ENCODE assay signal across 1 mouse cellular context in genomic region chr13:20127553-20127952, GRCm38 (mm10).
A peak's percentile ranks its signal among the peaks of the same experiment; 100 is the strongest.
TF ChIP-seq lines count a peak whose summit lies in the region.

No protein-coding gene starts in this region.

TF ChIP-seq in MEL, 35 proteins besides CTCF, POLR2A, EP300 and RAD21 (continued from another document):
- TF ChIP-seq ELF1 (IDR thresholded peaks at IDR 0.05; ENCODE audit: low read depth, low read length) (0 out of 2 replicates have a peak, but pooled peaks have one; percentile 18), USF1 (IDR thresholded peaks at IDR 0.05; ENCODE audit: low read depth, low read length) (no peak)
